Mouse (Mus musculus) inflammation-experienced regulatory T-cells, adult 6 months (primary cell): ENCODE data around the gene Tlcd2. TPM values are rescaled to one million over a fixed set of nuclear protein-coding genes. Genes with fewer than 3 reads are reported as not detected.
"Not testable (repeated sequence)": the region's sequence is repeated elsewhere in the genome, so short reads cannot be mapped to it uniquely, and the experiment has no call there.

ENCODE experiments used
- ATAC-seq: one replicate; pipeline ENCODE4 v1.8.0; 2017
- polyA plus RNA-seq, 3 experiments: library from polyadenylated mRNA; unstranded; fragments of 100-300 nt; shearing (Covaris generic); gene quantifications; one replicate each; pipeline ENCODE4 v1.2.1; 2017

Gene Tlcd2
- polyA plus RNA-seq, 3 experiments from 2014 or later: 10.0 to 23.2 (median 21.3) TPM

GRCm38 (mm10) chr11:75450304-75450908 lies 11.1 kb upstream of the Tlcd2 start:
- ATAC-seq: no peak

- ATAC-seq: no peak
Measured at GRCm38 (mm10) chr11:75450936-75451335, 10.6 kb upstream of the Tlcd2 start.

- no peak for ATAC-seq
Measured at GRCm38 (mm10) chr11:75452081-75452480, 9.4 kb upstream of the Tlcd2 start.

GRCm38 (mm10) chr11:75452812-75453557 lies 8.5 kb upstream of the Tlcd2 start:
- no peak for ATAC-seq

- peak; percentile 99 for ATAC-seq
Measured at GRCm38 (mm10) chr11:75453991-75454930, 7.3 kb upstream of the Tlcd2 start, which contains the start of gene Wdr81. Gene Wdr81 (minus strand): TSS chr11:75454717.

GRCm38 (mm10) chr11:75455041-75455736 lies 6.3 kb upstream of the Tlcd2 start:
- ATAC-seq: no peak

- not testable (repeated sequence) for ATAC-seq
Measured at GRCm38 (mm10) chr11:75455971-75456370, 5.5 kb upstream of the Tlcd2 start.

GRCm38 (mm10) chr11:75456440-75456871 lies 5.1 kb upstream of the Tlcd2 start:
- ATAC-seq: no peak

GRCm38 (mm10) chr11:75458169-75458568 lies 3.3 kb upstream of the Tlcd2 start:
- ATAC-seq: no peak

- no peak for ATAC-seq
Measured at GRCm38 (mm10) chr11:75458628-75459041, 2.9 kb upstream of the Tlcd2 start.

GRCm38 (mm10) chr11:75459141-75459711 lies 2.3 kb upstream of the Tlcd2 start:
- no peak for ATAC-seq

GRCm38 (mm10) chr11:75459751-75460102 lies 1.8 kb upstream of the Tlcd2 start:
- no peak for ATAC-seq

GRCm38 (mm10) chr11:75460103-75460843 lies 1.2 kb upstream of the Tlcd2 start:
- ATAC-seq: peak; percentile 44

GRCm38 (mm10) chr11:75461743-75462252 lies 283 bp downstream of the Tlcd2 start:
- no peak for ATAC-seq

GRCm38 (mm10) chr11:75462253-75462783 lies 803 bp downstream of the Tlcd2 start:
- ATAC-seq: no peak

GRCm38 (mm10) chr11:75462865-75463336 lies 1.4 kb downstream of the Tlcd2 start:
- no peak for ATAC-seq

- ATAC-seq: no peak
Measured at GRCm38 (mm10) chr11:75463624-75464023, 2.1 kb downstream of the Tlcd2 start.

- no peak for ATAC-seq
Measured at GRCm38 (mm10) chr11:75464417-75464816, 2.9 kb downstream of the Tlcd2 start.

- ATAC-seq: no peak
Measured at GRCm38 (mm10) chr11:75465051-75465450, 3.5 kb downstream of the Tlcd2 start.

- no peak for ATAC-seq
Measured at GRCm38 (mm10) chr11:75466731-75467505, 5.4 kb downstream of the Tlcd2 start.
